Comparison of ENCODE assay signal across 18 mouse cellular contexts in genomic region chr16:78309258-78309657, GRCm38 (mm10). TPM values are rescaled to one million over a fixed set of nuclear protein-coding genes. Genes with fewer than 3 reads are reported as not detected.
A peak's percentile ranks its signal among the peaks of the same experiment; 100 is the strongest.
DNase-seq lines count a peak whose midpoint lies in the region; ATAC-seq and TF ChIP-seq lines count a peak whose summit lies in the region.
"Had no signal": no experiment of that assay in that cellular context is flagged by ENCODE, and none has a peak within 500 bp of the region (broad histone marks: within the 10 kb centered on the region; RNA-seq: fewer than 3 reads in every experiment).

No protein-coding gene starts in this region.

- no peak overlapping the region for H3K9ac ChIP-seq in forebrain, embryonic 11.5 days (ENCODE audit: low read length)
- no peak overlapping the region for H3K9ac ChIP-seq in liver, embryonic 11.5 days (ENCODE audit: low read depth, low read length)
- peak overlapping the region; percentile 47; the same call in 1 of the 2 replicates for H3K9ac ChIP-seq in liver, postnatal 0 days (replicated peaks)
- H3K9ac ChIP-seq: forebrain, embryonic 13.5 days; neural tube, embryonic 15.5 days had no signal

- peak; percentile 36 for DNase-seq in forebrain, embryonic 11.5 days (ENCODE audit: low spot score)
- DNase-seq in forebrain, embryonic 10.5 days (ENCODE audit: extremely low spot score, low spot score): no peak
- peak; percentile 31 for DNase-seq in ZHBTc4 (ENCODE audit: low read depth, low spot score)
- no peak for DNase-seq in liver, embryonic 11.5 days (ENCODE audit: low spot score)
- DNase-seq in liver, postnatal 0 days: no peak
- DNase-seq in T-cell, adult 2 months (ENCODE audit: low spot score): no peak
- no peak for DNase-seq in cerebellum, postnatal 4 days (ENCODE audit: low spot score in 2 of 2)
- DNase-seq: adrenal gland, postnatal 36 days; cerebellum, adult 11 months; cerebellum, adult 9-11 months; gastrocnemius, postnatal 36 days; kidney, postnatal 25 days; right cerebral cortex, adult 18-20 months had no signal

- no peak for TF ChIP-seq EP300 in liver, postnatal 0 days (IDR thresholded peaks at IDR 0.05; ENCODE audit: low read depth)

- WGBS in forebrain, embryonic 11.5 days: 91% methylated on average over 6 of the region's 6 CpGs
- 90% methylated on average over 6 of the region's 6 CpGs for WGBS in forebrain, embryonic 10.5 days
- 64% methylated on average over 6 of the region's 6 CpGs for WGBS in liver, embryonic 11.5 days
- WGBS in liver, postnatal 0 days (ENCODE audit: insufficient replicate concordance): 46% methylated on average over 6 of the region's 6 CpGs

- no peak overlapping the region for H3K27ac ChIP-seq in forebrain, embryonic 11.5 days (ENCODE audit: low read depth, low read length)
- H3K27ac ChIP-seq in forebrain, embryonic 10.5 days: no peak overlapping the region
- no peak overlapping the region for H3K27ac ChIP-seq in liver, embryonic 11.5 days (ENCODE audit: low read depth, low read length)
- peak overlapping the region; percentile 77 for H3K27ac ChIP-seq in liver, postnatal 0 days (ENCODE audit: low read depth)
- H3K27ac ChIP-seq: forebrain, embryonic 13.5 days; midbrain, embryonic 10.5 days; neural tube, embryonic 15.5 days had no signal

- H3K27me3 ChIP-seq in forebrain, embryonic 11.5 days (ENCODE audit: control insufficient read depth, insufficient read depth, low read length): no peaks in the 10 kb centered on the region
- H3K27me3 ChIP-seq in forebrain, embryonic 10.5 days (ENCODE audit: poor library complexity, severe bottlenecking): no peaks in the 10 kb centered on the region
- H3K27me3 ChIP-seq in liver, embryonic 11.5 days (replicated peaks; ENCODE audit: control insufficient read depth, insufficient read depth, low read length): 0 out of 2 replicates have a peak, but pooled peaks cover 3% of the 10 kb centered on the region
- H3K27me3 ChIP-seq in liver, postnatal 0 days (ENCODE audit: insufficient read depth, low read length): no peaks in the 10 kb centered on the region
- H3K27me3 ChIP-seq: forebrain, embryonic 13.5 days; neural tube, embryonic 15.5 days had no signal

- no peaks in the 10 kb centered on the region for H3K9me3 ChIP-seq in forebrain, embryonic 11.5 days (ENCODE audit: control insufficient read depth, low read length)
- H3K9me3 ChIP-seq in forebrain, embryonic 10.5 days: no peaks in the 10 kb centered on the region
- H3K9me3 ChIP-seq in liver, embryonic 11.5 days (ENCODE audit: control insufficient read depth, low read length): no peaks in the 10 kb centered on the region
- H3K9me3 ChIP-seq in liver, postnatal 0 days (ENCODE audit: low read length): no peaks in the 10 kb centered on the region
- H3K9me3 ChIP-seq: forebrain, embryonic 13.5 days; midbrain, embryonic 10.5 days; neural tube, embryonic 15.5 days had no signal

- TF ChIP-seq CTCF in liver, postnatal 0 days (IDR thresholded peaks at IDR 0.05; ENCODE audit: low read depth): no peak

- no peak overlapping the region for H3K4me3 ChIP-seq in forebrain, embryonic 11.5 days (ENCODE audit: low read depth, low read length)
- no peak overlapping the region for H3K4me3 ChIP-seq in forebrain, embryonic 10.5 days
- H3K4me3 ChIP-seq in liver, embryonic 11.5 days (ENCODE audit: low read depth, low read length): no peak overlapping the region
- no peak overlapping the region for H3K4me3 ChIP-seq in liver, postnatal 0 days (ENCODE audit: low read depth, low read length)
- H3K4me3 ChIP-seq: forebrain, embryonic 13.5 days; midbrain, embryonic 10.5 days; neural tube, embryonic 15.5 days had no signal

- no peak for ATAC-seq in forebrain, embryonic 11.5 days (replicated peaks; ENCODE audit: low FRiP score)
- peak; percentile 55; the same call in 1 of the 2 replicates for ATAC-seq in liver, embryonic 11.5 days (replicated peaks; ENCODE audit: low FRiP score)
- ATAC-seq in liver, postnatal 0 days: peak; percentile 78
- ATAC-seq in erythroblast, adult 5-6 weeks (replicated peaks; ENCODE audit: low FRiP score, poor library complexity, severe bottlenecking): no peak
- ATAC-seq: forebrain, embryonic 13.5 days; lung, postnatal 0 days had no signal

- no peaks in the 10 kb centered on the region; the same call in 1 of the 2 replicates for H3K36me3 ChIP-seq in forebrain, embryonic 11.5 days (ENCODE audit: control insufficient read depth, insufficient read depth, low read length)
- H3K36me3 ChIP-seq in forebrain, embryonic 10.5 days (replicated peaks): peaks cover 77% of the 10 kb centered on the region
- H3K36me3 ChIP-seq in liver, embryonic 11.5 days (ENCODE audit: control insufficient read depth, insufficient read depth, low read length): no peaks in the 10 kb centered on the region
- no peaks in the 10 kb centered on the region for H3K36me3 ChIP-seq in liver, postnatal 0 days (replicated peaks; ENCODE audit: insufficient read depth, low read length)
- H3K36me3 ChIP-seq: neural tube, embryonic 15.5 days had no signal

- peaks cover 6% of the 10 kb centered on the region; the same call in 1 of the 2 replicates for H3K4me1 ChIP-seq in forebrain, embryonic 11.5 days (replicated peaks; ENCODE audit: control insufficient read depth, insufficient read depth, low read length)
- H3K4me1 ChIP-seq in forebrain, embryonic 10.5 days: peaks cover 53% of the 10 kb centered on the region
- H3K4me1 ChIP-seq in liver, embryonic 11.5 days (replicated peaks; ENCODE audit: control insufficient read depth, insufficient read depth, low read length): no peaks in the 10 kb centered on the region
- peaks cover 20% of the 10 kb centered on the region for H3K4me1 ChIP-seq in liver, postnatal 0 days (ENCODE audit: insufficient read depth)

- no peak overlapping the region for H3K4me2 ChIP-seq in forebrain, embryonic 11.5 days (ENCODE audit: low read depth, low read length, severe bottlenecking)
- H3K4me2 ChIP-seq in liver, embryonic 11.5 days: no peak overlapping the region
- H3K4me2 ChIP-seq in liver, postnatal 0 days (ENCODE audit: low read depth, low read length): peak overlapping the region; percentile 55
- H3K4me2 ChIP-seq: forebrain, embryonic 13.5 days; neural tube, embryonic 15.5 days had no signal

RNA-seq across cellular contexts. Expression of gene Cxadr, which starts 8.0 kb away (rescaled TPM):
- polyA plus RNA-seq in forebrain, embryonic 11.5 days (2014; fragmentation: Nextera tagmentation; extraction: Ambion mirVana): 57.1 and 63.4 TPM in 2 replicates
- 60.7 and 67.8 TPM in 2 replicates for polyA plus RNA-seq in forebrain, embryonic 10.5 days (2016; fragmentation: Nextera tagmentation; extraction: Ambion mirVana)
- 13.2 and 14.7 TPM in 2 replicates for polyA plus RNA-seq in liver, embryonic 11.5 days (2014; fragmentation: Nextera tagmentation; extraction: Ambion mirVana)
- 24.7 and 27.1 TPM in 2 replicates for polyA plus RNA-seq in liver, postnatal 0 days (2015; fragmentation: Nextera tagmentation; extraction: Ambion mirVana)
- total RNA-seq in erythroblast, adult 5-6 weeks (2015; ENCODE audit: low replicate concordance): 0.96 and 2.1 TPM in 2 replicates
- total RNA-seq in erythroblast, adult 5-6 weeks (2017; ENCODE audit: low replicate concordance): 2.4 and 12.4 TPM in 2 replicates

Comparison
In these comparisons a context has a peak if more than half of its experiments do, and no peak if none do; other contexts are left out.
1. DNase-seq: peak in forebrain, embryonic 11.5 days (single experiment) and ZHBTc4 (single experiment); none in forebrain, embryonic 10.5 days (single experiment), liver, embryonic 11.5 days (single experiment), liver, postnatal 0 days (single experiment), T-cell, adult 2 months (single experiment) and cerebellum, postnatal 4 days (0 of 2).
2. ATAC-seq: peak in liver, embryonic 11.5 days (single experiment) and liver, postnatal 0 days (single experiment); none in forebrain, embryonic 11.5 days (single experiment) and erythroblast, adult 5-6 weeks (single experiment).